Mouse (Mus musculus): ENCODE data around the gene Nat14. TPM values are rescaled to one million over a fixed set of nuclear protein-coding genes. Genes with fewer than 3 reads are reported as not detected.

Nat14 gene
- polyA plus RNA-seq, 1 experiment: 2.2 TPM

GRCm38 (mm10) chr7:4902404-4902803, 19.4 kb upstream of the Nat14 start:
- TF ChIP-seq POLR2A (IDR thresholded peaks at IDR 0.05; ENCODE audit: insufficient read depth, low read length): no peak
- TF ChIP-seq EP300 (IDR thresholded peaks at IDR 0.05; ENCODE audit: insufficient read depth, low read depth, low read length): peak; percentile 54; the same call in 1 of the 2 replicates
- peaks cover 1% of the 10 kb centered on the region for H3K4me1 ChIP-seq (ENCODE audit: control insufficient read depth, insufficient read depth, low read length)
- H3K27ac ChIP-seq (ENCODE audit: insufficient read depth, low read length): no peak overlapping the region
- H3K4me3 ChIP-seq (ENCODE audit: low read depth, low read length): no peak overlapping the region
- H3K27me3 ChIP-seq (ENCODE audit: control insufficient read depth, insufficient read depth, low read length, poor library complexity, severe bottlenecking): no peaks in the 10 kb centered on the region
- no peak overlapping the region for H3K9ac ChIP-seq (ENCODE audit: low read depth, poor library complexity, severe bottlenecking)
- no peaks in the 10 kb centered on the region; the same call in 1 of the 2 replicates for H3K36me3 ChIP-seq (ENCODE audit: control insufficient read depth, insufficient read depth, low read length, poor library complexity, severe bottlenecking)
- no peaks in the 10 kb centered on the region for H3K9me3 ChIP-seq (replicated peaks; ENCODE audit: control insufficient read depth, insufficient read depth, low read length, poor library complexity, severe bottlenecking)

- Histone ChIP-seq H3K4me1 (ENCODE audit: control insufficient read depth, insufficient read depth, low read length) (peaks cover 3% of the 10 kb centered on the region), H3K9ac (ENCODE audit: low read depth, poor library complexity, severe bottlenecking) (no peak within 1 kb of the TSS), H3K4me3 (ENCODE audit: low read depth, low read length) (no peak within 1 kb of the TSS), H3K9me3 (replicated peaks; ENCODE audit: control insufficient read depth, insufficient read depth, low read length, poor library complexity, severe bottlenecking) (no peaks in the 10 kb centered on the region), H3K27me3 (ENCODE audit: control insufficient read depth, insufficient read depth, low read length, poor library complexity, severe bottlenecking) (no peaks in the 10 kb centered on the region), H3K36me3 (ENCODE audit: control insufficient read depth, insufficient read depth, low read length, poor library complexity, severe bottlenecking) (peaks cover 8% of the 10 kb centered on the region), H3K27ac (ENCODE audit: insufficient read depth, low read length) (no peak within 1 kb of the TSS)
- TF ChIP-seq POLR2A (IDR thresholded peaks at IDR 0.05; ENCODE audit: insufficient read depth, low read length) (no peak), EP300 (IDR thresholded peaks at IDR 0.05; ENCODE audit: insufficient read depth, low read depth, low read length) (no peak), CTCF (IDR thresholded peaks at IDR 0.05; ENCODE audit: low read depth, low read length) (no peak)
Measured at GRCm38 (mm10) chr7:4906466-4906950, 15.3 kb upstream of the Nat14 start, which contains the start of gene Gm36210. Gene Gm36210 (minus strand): TSS chr7:4906516.

- Histone ChIP-seq H3K4me1 (ENCODE audit: control insufficient read depth, insufficient read depth, low read length) (peaks cover 3% of the 10 kb centered on the region), H3K36me3 (ENCODE audit: control insufficient read depth, insufficient read depth, low read length, poor library complexity, severe bottlenecking) (peaks cover 8% of the 10 kb centered on the region), H3K9ac (ENCODE audit: low read depth, poor library complexity, severe bottlenecking) (peak overlapping the region; percentile 84), H3K4me3 (ENCODE audit: low read depth, low read length) (peak overlapping the region; percentile 100), H3K27ac (ENCODE audit: insufficient read depth, low read length) (no peak overlapping the region), H3K9me3 (replicated peaks; ENCODE audit: control insufficient read depth, insufficient read depth, low read length, poor library complexity, severe bottlenecking) (no peaks in the 10 kb centered on the region), H3K27me3 (ENCODE audit: control insufficient read depth, insufficient read depth, low read length, poor library complexity, severe bottlenecking) (no peaks in the 10 kb centered on the region)
- TF ChIP-seq CTCF (IDR thresholded peaks at IDR 0.05; ENCODE audit: low read depth, low read length): peak; percentile 68
- TF ChIP-seq POLR2A (IDR thresholded peaks at IDR 0.05; ENCODE audit: insufficient read depth, low read length): no peak
- TF ChIP-seq EP300 (IDR thresholded peaks at IDR 0.05; ENCODE audit: insufficient read depth, low read depth, low read length): no peak
Measured at GRCm38 (mm10) chr7:4911561-4911960, 10.3 kb upstream of the Nat14 start.

GRCm38 (mm10) chr7:4912248-4912647, 9.6 kb upstream of the Nat14 start:
- peak overlapping the region; percentile 82 for H3K27ac ChIP-seq (ENCODE audit: insufficient read depth, low read length)
- H3K9ac ChIP-seq (ENCODE audit: low read depth, poor library complexity, severe bottlenecking): peak overlapping the region; percentile 84
- H3K36me3 ChIP-seq (ENCODE audit: control insufficient read depth, insufficient read depth, low read length, poor library complexity, severe bottlenecking): peaks cover 8% of the 10 kb centered on the region
- TF ChIP-seq CTCF (IDR thresholded peaks at IDR 0.05; ENCODE audit: low read depth, low read length): no peak
- 0 out of 2 replicates have a peak, but pooled peaks have one; percentile 23 for TF ChIP-seq EP300 (IDR thresholded peaks at IDR 0.05; ENCODE audit: insufficient read depth, low read depth, low read length)
- TF ChIP-seq POLR2A (IDR thresholded peaks at IDR 0.05; ENCODE audit: insufficient read depth, low read length): peak; percentile 98
- H3K9me3 ChIP-seq (replicated peaks; ENCODE audit: control insufficient read depth, insufficient read depth, low read length, poor library complexity, severe bottlenecking): no peaks in the 10 kb centered on the region
- H3K4me1 ChIP-seq (ENCODE audit: control insufficient read depth, insufficient read depth, low read length): peaks cover 3% of the 10 kb centered on the region
- no peaks in the 10 kb centered on the region for H3K27me3 ChIP-seq (ENCODE audit: control insufficient read depth, insufficient read depth, low read length, poor library complexity, severe bottlenecking)
- peak overlapping the region; percentile 100 for H3K4me3 ChIP-seq (ENCODE audit: low read depth, low read length)

- peaks cover 1% of the 10 kb centered on the region for H3K4me1 ChIP-seq (ENCODE audit: control insufficient read depth, insufficient read depth, low read length)
- no peaks in the 10 kb centered on the region for H3K36me3 ChIP-seq (ENCODE audit: control insufficient read depth, insufficient read depth, low read length, poor library complexity, severe bottlenecking)
- H3K9me3 ChIP-seq (replicated peaks; ENCODE audit: control insufficient read depth, insufficient read depth, low read length, poor library complexity, severe bottlenecking): no peaks in the 10 kb centered on the region
- no peaks in the 10 kb centered on the region for H3K27me3 ChIP-seq (ENCODE audit: control insufficient read depth, insufficient read depth, low read length, poor library complexity, severe bottlenecking)
- TF ChIP-seq POLR2A (IDR thresholded peaks at IDR 0.05; ENCODE audit: insufficient read depth, low read length) (peak; percentile 78), CTCF (IDR thresholded peaks at IDR 0.05; ENCODE audit: low read depth, low read length) (no peak)
- H3K27ac ChIP-seq (ENCODE audit: insufficient read depth, low read length): peak within 1 kb of the TSS; percentile 47
- peak within 1 kb of the TSS; percentile 96 for H3K9ac ChIP-seq (ENCODE audit: low read depth, poor library complexity, severe bottlenecking)
- H3K4me3 ChIP-seq (ENCODE audit: low read depth, low read length): peak within 1 kb of the TSS; percentile 92
Measured at GRCm38 (mm10) chr7:4915007-4915665, 6.7 kb upstream of the Nat14 start, which contains the start of gene Zfp628. Gene Zfp628 (plus strand): TSS chr7:4915217.

Data from ES-Bruce4 (cell line).